Comparison of ENCODE assay signal across 8 mouse cellular contexts in the genomic region with DNA sequence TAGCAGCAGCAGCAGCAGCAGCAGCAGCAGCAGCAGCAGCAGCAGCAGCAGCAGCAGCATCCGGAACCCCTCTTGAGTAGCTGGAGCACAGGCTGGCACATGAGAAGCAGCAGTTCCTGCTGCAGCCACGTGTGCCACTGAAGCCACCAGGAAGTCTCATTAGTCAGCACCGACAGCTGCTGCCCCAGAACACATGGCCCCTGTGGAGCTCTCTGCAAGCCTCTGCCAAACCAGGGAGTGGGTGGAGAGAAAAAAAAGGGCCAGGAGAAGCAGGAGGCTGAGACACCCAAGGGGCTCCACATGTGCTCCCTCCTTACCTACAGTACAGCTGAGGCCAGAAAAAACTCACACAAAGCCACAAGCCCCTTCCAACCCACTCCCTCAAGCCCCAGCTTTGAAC.
DNase-seq lines count a peak whose midpoint lies in the region; ATAC-seq and TF ChIP-seq lines count a peak whose summit lies in the region.

No protein-coding gene starts in this region.

- H3K4me3 ChIP-seq in intestine, embryonic 14.5 days (ENCODE audit: low read depth, low read length) = no peak overlapping the region
- no peak overlapping the region for H3K4me3 ChIP-seq in intestine, postnatal 0 days (ENCODE audit: low read depth, low read length)
- no peak overlapping the region for H3K4me3 ChIP-seq in embryonic facial prominence, embryonic 10.5 days
- no peak overlapping the region for H3K4me3 ChIP-seq in heart, embryonic 12.5 days

- DNase-seq in intestine, embryonic 14.5 days (ENCODE audit: low spot score) = no peak
- peak; percentile 56 for DNase-seq in embryonic facial prominence, embryonic 10.5 days (ENCODE audit: low spot score)
- peak; percentile 58 for DNase-seq in kidney, postnatal 14 days
- peak; percentile 34 for DNase-seq in lung, postnatal 14 days
- peak; percentile 89 for DNase-seq in retina, postnatal 1 day
- DNase-seq in ovary, postnatal 14 days (ENCODE audit: low spot score) = no peak

- H3K9me3 ChIP-seq in intestine, embryonic 14.5 days (ENCODE audit: control insufficient read depth, low read length) = no peaks in the 10 kb centered on the region
- H3K9me3 ChIP-seq in intestine, postnatal 0 days (ENCODE audit: control insufficient read depth) = no peaks in the 10 kb centered on the region
- H3K9me3 ChIP-seq in embryonic facial prominence, embryonic 10.5 days = no peaks in the 10 kb centered on the region
- no peaks in the 10 kb centered on the region for H3K9me3 ChIP-seq in heart, embryonic 12.5 days (replicated peaks)

- no peak for ATAC-seq in intestine, embryonic 14.5 days (replicated peaks; ENCODE audit: low FRiP score, low TSS enrichment, low read depth)
- ATAC-seq in intestine, postnatal 0 days = no peak
- ATAC-seq in heart, embryonic 12.5 days (ENCODE audit: insufficient number of reproducible peaks, low FRiP score) = no peak

- 21% methylated on average over 3 of the region's 3 CpGs for WGBS in intestine, embryonic 14.5 days
- WGBS in intestine, postnatal 0 days = 14% methylated on average over 3 of the region's 3 CpGs
- 19% methylated on average over 3 of the region's 3 CpGs for WGBS in embryonic facial prominence, embryonic 10.5 days
- 8% methylated on average over 3 of the region's 3 CpGs for WGBS in heart, embryonic 12.5 days

- 0 out of 2 replicates have a peak overlapping the region, but pooled peaks have one; percentile 29 for H3K27ac ChIP-seq in intestine, embryonic 14.5 days (ENCODE audit: low read depth)
- no peak overlapping the region for H3K27ac ChIP-seq in intestine, postnatal 0 days (ENCODE audit: low read depth, low read length)
- peak overlapping the region; percentile 73 for H3K27ac ChIP-seq in embryonic facial prominence, embryonic 10.5 days (replicated peaks)
- H3K27ac ChIP-seq in heart, embryonic 12.5 days (ENCODE audit: poor library complexity, severe bottlenecking) = peak overlapping the region; percentile 75

- H3K9ac ChIP-seq in intestine, embryonic 14.5 days (ENCODE audit: low read length) = no peak overlapping the region
- H3K9ac ChIP-seq in intestine, postnatal 0 days (ENCODE audit: low read depth, low read length) = no peak overlapping the region
- peak overlapping the region; percentile 48 for H3K9ac ChIP-seq in heart, embryonic 12.5 days

- no peaks in the 10 kb centered on the region for H3K36me3 ChIP-seq in intestine, embryonic 14.5 days (ENCODE audit: control insufficient read depth, insufficient read depth, low read length)
- H3K36me3 ChIP-seq in intestine, postnatal 0 days (ENCODE audit: control insufficient read depth, insufficient read depth) = no peaks in the 10 kb centered on the region
- H3K36me3 ChIP-seq in embryonic facial prominence, embryonic 10.5 days (replicated peaks) = no peaks in the 10 kb centered on the region
- H3K36me3 ChIP-seq in heart, embryonic 12.5 days = no peaks in the 10 kb centered on the region

- TF ChIP-seq CTCF in intestine, postnatal 0 days (IDR thresholded peaks at IDR 0.05; ENCODE audit: low read depth) = no peak

- no peak overlapping the region for H3K4me2 ChIP-seq in intestine, embryonic 14.5 days (ENCODE audit: low read length)
- H3K4me2 ChIP-seq in intestine, postnatal 0 days (replicated peaks; ENCODE audit: low read depth) = no peak overlapping the region
- peak overlapping the region; percentile 2; the same call in 1 of the 2 replicates for H3K4me2 ChIP-seq in heart, embryonic 12.5 days

- H3K27me3 ChIP-seq in intestine, embryonic 14.5 days (replicated peaks; ENCODE audit: control insufficient read depth, insufficient read depth, low read length) = no peaks in the 10 kb centered on the region
- no peaks in the 10 kb centered on the region for H3K27me3 ChIP-seq in intestine, postnatal 0 days (replicated peaks; ENCODE audit: control insufficient read depth, insufficient read depth, low read length)
- no peaks in the 10 kb centered on the region for H3K27me3 ChIP-seq in embryonic facial prominence, embryonic 10.5 days (replicated peaks; ENCODE audit: low read depth, poor library complexity, severe bottlenecking)
- H3K27me3 ChIP-seq in heart, embryonic 12.5 days (replicated peaks) = no peaks in the 10 kb centered on the region

- H3K4me1 ChIP-seq in intestine, embryonic 14.5 days (replicated peaks; ENCODE audit: control insufficient read depth, insufficient read depth, low read length) = peaks cover 73% of the 10 kb centered on the region
- peaks cover 23% of the 10 kb centered on the region for H3K4me1 ChIP-seq in intestine, postnatal 0 days (replicated peaks; ENCODE audit: control insufficient read depth, insufficient read depth, low read length)
- peaks cover 96% of the 10 kb centered on the region for H3K4me1 ChIP-seq in embryonic facial prominence, embryonic 10.5 days
- H3K4me1 ChIP-seq in heart, embryonic 12.5 days (replicated peaks) = peaks cover 96% of the 10 kb centered on the region

Comparison
In these comparisons a context has a peak if more than half of its experiments do, and no peak if none do; other contexts are left out.
1. DNase-seq: peak in embryonic facial prominence, embryonic 10.5 days (single experiment), kidney, postnatal 14 days (single experiment), lung, postnatal 14 days (single experiment) and retina, postnatal 1 day (single experiment); none in intestine, embryonic 14.5 days (single experiment) and ovary, postnatal 14 days (single experiment).